Mouse (Mus musculus) heart, postnatal 36 days (tissue): ENCODE measurements around the gene Klk12. TPM values are rescaled to one million over a fixed set of nuclear protein-coding genes. Genes with fewer than 3 reads are reported as not detected.

Experiments
- DNase-seq, 2 experiments: peaks; one replicate each; pipeline ENCODE4 v3.0.0; 2021 to 2022
- intact Hi-C: fragments of 180-260 bp; cut with DNase I; formaldehyde crosslinking; loops from one replicate; pipeline ENCODE4 v1.15.1; 2025
- total RNA-seq, 2 experiments: library from RNA; stranded (reverse); gene quantifications; 2 replicates each; pipeline ENCODE4 v1.2.3; 2021

The Klk12 gene
- total RNA-seq, 2 experiments from 2014 or later = not detected

DNA sequence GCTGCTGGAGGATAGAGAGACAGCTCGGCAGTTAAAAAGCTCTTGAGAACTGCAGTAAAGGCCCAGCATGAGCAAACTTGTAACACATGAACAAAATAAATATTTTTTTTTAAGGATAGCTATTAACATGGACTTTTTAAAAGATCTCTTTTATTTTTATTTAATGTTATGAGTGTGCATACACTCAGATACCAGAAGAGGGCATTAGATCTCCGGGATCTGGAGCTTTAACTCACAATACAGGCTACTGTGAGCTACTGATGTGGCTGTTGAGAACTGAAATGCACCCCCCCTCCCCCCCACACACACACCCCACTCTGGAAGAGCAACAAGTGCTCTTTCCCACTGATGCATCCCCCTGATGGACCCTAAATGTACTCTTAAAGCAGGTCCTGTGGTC, 20.6 kb downstream of the Klk12 start:
- intact Hi-C loops = no loop called here

GRCm38 (mm10) chr7:43791591-43791990, 22.9 kb downstream of the Klk12 start, which contains the start of gene Klk9:
Klk9 (plus strand) TSS chr7:43791891.
- no peak for DNase-seq
- intact Hi-C loops = no loop called here

More for the DNA sequence above, 20.6 kb downstream of the Klk12 start:
- no peak for DNase-seq

GRCm38 (mm10) chr7:43796355-43796754, 27.7 kb downstream of the Klk12 start:
- DNase-seq = no peak
- intact Hi-C loops = no loop called here

- intact Hi-C loops = no loop called here
- DNase-seq = peak; percentile 36 to 45
Measured at GRCm38 (mm10) chr7:43797333-43797769, 28.7 kb downstream of the Klk12 start, which contains the start of gene Klk8. Klk8 (plus strand) TSS chr7:43797577.

GRCm38 (mm10) chr7:43797844-43798462, 29.3 kb downstream of the Klk12 start:
- intact Hi-C loops = no loop called here
- DNase-seq = peak in 1 of 2 experiments; percentile 34

DNA sequence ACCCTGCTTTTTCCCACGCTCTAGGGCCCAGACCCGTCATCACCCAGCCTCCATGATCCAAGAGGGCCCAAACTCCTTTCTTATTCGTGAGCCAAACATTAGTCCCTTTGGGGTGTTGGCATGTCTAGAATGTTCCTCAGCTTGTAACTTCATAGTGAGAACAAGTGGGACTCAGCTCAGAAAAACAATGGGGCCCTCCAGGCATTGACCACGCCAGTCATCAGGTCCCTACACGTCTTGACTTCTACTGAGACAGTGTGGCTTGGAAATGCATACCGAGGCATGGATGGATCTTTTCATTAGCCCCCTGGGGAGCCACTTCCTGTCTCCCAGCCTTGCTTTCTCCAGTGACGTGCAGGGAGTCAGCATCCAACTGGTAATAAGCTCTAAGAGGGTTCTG, 31.2 kb downstream of the Klk12 start:
- no peak for DNase-seq
- intact Hi-C loops = no loop called here

DNA sequence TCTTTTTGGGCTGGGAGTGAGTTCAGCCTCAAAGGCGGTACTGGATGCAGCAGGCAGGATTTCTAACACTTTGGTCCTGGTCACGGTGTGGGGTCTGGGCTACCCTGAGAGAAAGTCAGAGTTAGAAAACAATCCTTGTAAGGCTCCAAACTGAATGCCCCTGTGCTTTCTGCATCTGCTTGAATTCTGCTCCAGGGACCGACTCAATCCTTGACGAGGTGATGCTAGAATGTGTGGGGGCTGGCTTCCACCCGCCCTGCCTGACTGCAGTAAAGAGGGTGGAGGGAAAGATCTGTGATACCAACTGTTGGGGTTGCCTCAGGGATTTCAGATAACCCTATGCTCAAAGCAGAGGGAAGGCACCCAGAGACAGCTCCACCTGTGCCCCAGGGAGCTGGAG, 42.3 kb downstream of the Klk12 start, which contains the start of gene Klk7:
Gene Klk7, plus strand, starts transcription at position 301 of the 400 bp plus-strand sequence.
- no peak for DNase-seq
- intact Hi-C loops = no loop called here

GRCm38 (mm10) chr7:43815211-43815610, 46.5 kb downstream of the Klk12 start:
- DNase-seq = no peak
- intact Hi-C loops = no loop called here

DNA sequence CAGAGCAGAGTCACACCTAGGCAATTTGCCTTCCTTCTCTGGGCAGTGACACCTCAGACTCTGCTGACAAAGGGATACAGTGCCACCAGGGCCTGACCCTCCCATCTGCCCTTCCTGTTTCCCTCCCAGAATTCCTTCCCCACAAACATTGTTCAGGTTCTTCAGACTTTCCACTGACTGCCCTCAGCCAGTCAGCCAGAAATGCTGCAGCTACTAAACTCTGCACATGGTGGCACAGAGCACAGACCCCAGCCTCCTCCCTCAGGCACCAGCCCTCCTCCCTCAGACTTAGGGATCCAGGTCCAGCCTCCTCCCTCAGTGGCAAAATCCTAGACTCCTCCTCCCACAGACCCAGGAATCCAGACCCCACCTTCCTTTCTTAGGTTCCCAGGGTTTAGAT, 48.0 kb downstream of the Klk12 start:
- no peak for DNase-seq
- intact Hi-C loops = no loop called here

GRCm38 (mm10) chr7:43821581-43821980, 52.9 kb downstream of the Klk12 start:
- no peak for DNase-seq

More at GRCm38 (mm10) chr7:43821581-43821980, 52.9 kb downstream of the Klk12 start:
- intact Hi-C loops = no loop called here

Other genes with a start within 250 kb of the Klk12 start
- 1 to 10 TPM; 3.8 to 4.4 TPM for gene Cd33, start 224.5 kb upstream of the Klk12 start, total RNA-seq
- under 1 TPM; 0.87 to 0.94 TPM for gene Zfp658, start 206.6 kb upstream of the Klk12 start, total RNA-seq
- gene Zfp719, start 189.3 kb upstream of the Klk12 start, total RNA-seq = 1 to 10 TPM; 4.8 to 5.9 TPM
- not detected for gene Zfp819, start 161.7 kb upstream of the Klk12 start, total RNA-seq
- gene Ceacam18, start 134.2 kb upstream of the Klk12 start, total RNA-seq = not detected
- 1 to 10 TPM in 1 of 2 experiments, under 1 TPM in 1; 0.94 to 1.3 TPM for gene Siglece, start 108.7 kb upstream of the Klk12 start, total RNA-seq
- gene Ctu1, start 96.9 kb upstream of the Klk12 start, total RNA-seq = 1 to 10 TPM; 3.4 to 3.5 TPM
- gene Klk14, start 78.5 kb upstream of the Klk12 start, total RNA-seq = under 1 TPM; 0.22 to 0.31 TPM
- not detected for gene Klk13, start 56.3 kb upstream of the Klk12 start, total RNA-seq
- under 1 TPM; 0.22 to 0.33 TPM for gene Klk11, start 5.7 kb downstream of the Klk12 start, total RNA-seq
- under 1 TPM; 0.19 to 0.36 TPM for gene Klk10, start 12.1 kb downstream of the Klk12 start, total RNA-seq
- not detected for gene Klk9, start 23.0 kb downstream of the Klk12 start, total RNA-seq
- gene Klk8, start 28.7 kb downstream of the Klk12 start, total RNA-seq = 10 to 100 TPM; 10.4 to 12.2 TPM
- gene Klk7, start 42.4 kb downstream of the Klk12 start, total RNA-seq = under 1 TPM in 1 of 2 experiments, not detected in 1; 0.19 TPM
- gene Klk6, start 55.6 kb downstream of the Klk12 start, total RNA-seq = not detected
- not detected for gene Klk5, start 73.1 kb downstream of the Klk12 start, total RNA-seq
- gene Klk4, start 112.3 kb downstream of the Klk12 start, total RNA-seq = not detected
- not detected for gene Klk15, start 164.8 kb downstream of the Klk12 start, total RNA-seq
- gene Klk1b8, start 181.8 kb downstream of the Klk12 start, total RNA-seq = not detected
- gene Klk1b1, start 197.9 kb downstream of the Klk12 start, total RNA-seq = not detected
- gene Klk1b9, start 207.2 kb downstream of the Klk12 start, total RNA-seq = not detected
- not detected for gene Klk1b11, start 227.0 kb downstream of the Klk12 start, total RNA-seq
- gene Klk1b26, start 243.3 kb downstream of the Klk12 start, total RNA-seq = under 1 TPM; 0.38 to 0.72 TPM